Mouse (Mus musculus) limb, embryonic 14.5 days (tissue): ENCODE measurements around the gene Isca2. TPM values are rescaled to one million over a fixed set of nuclear protein-coding genes. Genes with fewer than 3 reads are reported as not detected.

Experiments
- ATAC-seq: fragments of 200-750 bp; cut with Nextera tagmentation; 2 replicates; pipeline ENCODE4 v1.8.0; 2017; ENCODE audit warnings: low read depth, moderate number of reproducible peaks, moderate TSS enrichment; ENCODE audit not compliant: low FRiP score
- DNase-seq: peaks from one replicate; pipeline ENCODE4 v3.0.0-alpha.2; 2015; ENCODE audit warnings: low spot score
- H3K27ac ChIP-seq: fragments of 300-500 bp; sonication (generic); replicated peaks from 2 replicates; pipeline ENCODE4 v1.5.1; 2014; ENCODE audit warnings: low read depth, mild to moderate bottlenecking, low read length, moderate library complexity, mixed read lengths
- H3K27me3 ChIP-seq: fragments of 300-500 bp; sonication (generic); 2 replicates; pipeline ENCODE4 v1.6.1; 2014; ENCODE audit warnings: low read length, mixed read lengths; ENCODE audit not compliant: control insufficient read depth, insufficient read depth
- H3K36me3 ChIP-seq: fragments of 300-500 bp; sonication (generic); 2 replicates; pipeline ENCODE4 v1.6.1; 2014; ENCODE audit warnings: mild to moderate bottlenecking, low read length, moderate library complexity, mixed read lengths; ENCODE audit not compliant: control insufficient read depth, insufficient read depth
- H3K4me1 ChIP-seq: fragments of 300-500 bp; sonication (generic); 2 replicates; pipeline ENCODE4 v1.6.1; 2014; ENCODE audit warnings: antibody characterized with exemption, low read length, mixed read lengths; ENCODE audit not compliant: control insufficient read depth, insufficient read depth
- H3K4me2 ChIP-seq: fragments of 300-500 bp; sonication (generic); replicated peaks from 2 replicates; pipeline ENCODE4 v1.6.1; 2014; ENCODE audit warnings: low read depth, mild to moderate bottlenecking, low read length, moderate library complexity; ENCODE audit not compliant: severe bottlenecking
- H3K4me3 ChIP-seq: fragments of 300-500 bp; sonication (generic); replicated peaks from 2 replicates; pipeline ENCODE4 v1.5.1; 2014; ENCODE audit warnings: low read length
- H3K9ac ChIP-seq: fragments of 300-500 bp; sonication (generic); 2 replicates; pipeline ENCODE4 v1.6.1; 2014; ENCODE audit warnings: mild to moderate bottlenecking, low read depth, low read length, moderate library complexity; ENCODE audit not compliant: severe bottlenecking
- H3K9me3 ChIP-seq: fragments of 300-500 bp; sonication (generic); 2 replicates; pipeline ENCODE4 v1.6.1; 2016; ENCODE audit warnings: low read length; ENCODE audit not compliant: control insufficient read depth
- POLR2A ChIP-seq: fragments of 200-500 bp; IDR thresholded peaks from 2 replicates; pipeline ENCODE4 v1.8.0; 2012; ENCODE audit warnings: inconsistent platforms, mild to moderate bottlenecking, moderate library complexity, borderline replicate concordance; ENCODE audit not compliant: insufficient read depth, insufficient read length; ENCODE audit errors: extremely low read depth
- WGBS: fragments of 180-500 bp; shearing (Covaris S2); extraction: QIAGEN DNeasy Blood & Tissue Kit; methylation state at CpG from one replicate; pipeline ENCODE4 v1.1.7; 2014; 5-methylcytosine and 5-hydroxymethylcytosine counted together
- polyA plus RNA-seq, 2 experiments: library from polyadenylated mRNA; depleted of rRNA in 1 of 2; stranded (reverse) in 1 of 2; unstranded in 1 of 2; fragments of >200 nt; fragmentation: Nextera tagmentation in 1 of 2; extraction: Ambion mirVana in 1 of 2; gene quantifications; 2 replicates each; pipeline versions ENCODE4 v1.2.1 to v1.2.3; 2012 to 2014

Gene Isca2
- polyA plus RNA-seq, 2 experiments: 108 to 138 TPM

DNA sequence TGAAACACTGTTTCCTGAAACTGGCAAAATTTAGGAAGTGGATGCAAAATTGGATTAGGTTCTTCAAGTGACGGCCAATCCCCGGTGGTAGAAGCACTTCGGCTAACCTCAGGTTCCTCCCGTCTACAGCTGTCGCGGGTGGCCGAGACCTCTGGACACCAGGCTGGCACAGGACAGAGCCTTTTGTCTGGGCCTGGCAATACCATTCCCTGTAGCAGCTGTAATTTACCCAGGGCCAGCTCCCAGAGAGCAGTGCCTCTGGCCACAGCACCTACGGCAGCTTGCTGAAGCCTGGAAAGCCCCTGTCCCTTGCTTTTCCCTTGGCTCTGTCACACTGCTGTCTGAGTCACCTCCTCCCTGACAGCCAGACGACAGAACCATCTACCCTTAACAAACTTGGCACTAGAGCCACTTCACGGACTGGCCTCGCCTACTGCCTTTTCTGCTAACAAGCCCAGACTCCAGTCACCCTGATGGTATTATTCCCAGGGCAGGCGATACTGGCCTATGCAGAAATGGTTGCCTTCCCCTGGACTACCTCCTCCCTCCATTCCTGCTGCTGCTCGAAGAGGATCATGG is 28.6 kb downstream of the Isca2 start:
- no peaks in the 10 kb centered on the region for H3K27me3 ChIP-seq
- 84% methylated on average over 13 of the region's 13 CpGs for WGBS
- H3K9ac ChIP-seq: no peak overlapping the region
- no peaks in the 10 kb centered on the region for H3K9me3 ChIP-seq
- DNase-seq (no peak), ATAC-seq (no peak)
- H3K27ac ChIP-seq: no peak overlapping the region
- H3K4me3 ChIP-seq: no peak overlapping the region
- TF ChIP-seq POLR2A: no peak
- no peak overlapping the region for H3K4me2 ChIP-seq
- H3K36me3 ChIP-seq: no peaks in the 10 kb centered on the region
- peaks cover 9% of the 10 kb centered on the region; the same call in 1 of the 2 replicates for H3K4me1 ChIP-seq

DNA sequence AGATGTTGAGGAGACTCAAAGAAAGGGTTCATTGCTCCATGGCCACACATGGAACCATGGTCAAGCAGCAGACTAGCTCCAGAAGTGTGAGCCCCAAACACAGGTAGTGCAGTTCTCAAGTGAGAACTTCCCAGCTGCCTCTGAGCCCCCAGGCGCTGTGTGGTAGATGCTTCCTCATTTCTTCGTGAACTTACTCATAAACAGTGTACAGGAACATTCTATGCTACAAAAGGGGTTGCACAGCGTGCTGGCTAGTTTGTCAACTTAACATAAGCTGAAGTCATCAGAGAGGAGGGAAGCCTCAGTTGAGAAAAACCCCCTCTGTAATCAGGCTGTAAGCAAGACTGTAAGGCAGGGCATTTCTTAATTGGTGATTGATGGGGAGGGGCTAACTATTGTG is 29.6 kb downstream of the Isca2 start:
- H3K9ac ChIP-seq: no peak overlapping the region
- H3K4me1 ChIP-seq: peaks cover 9% of the 10 kb centered on the region; the same call in 1 of the 2 replicates
- H3K9me3 ChIP-seq: no peaks in the 10 kb centered on the region
- DNase-seq (no peak), ATAC-seq (no peak)
- WGBS: 80% methylated on average over 3 of the region's 3 CpGs
- no peaks in the 10 kb centered on the region for H3K36me3 ChIP-seq
- no peak overlapping the region for H3K4me2 ChIP-seq
- H3K27me3 ChIP-seq: no peaks in the 10 kb centered on the region
- H3K4me3 ChIP-seq: no peak overlapping the region
- no peak overlapping the region for H3K27ac ChIP-seq
- no peak for TF ChIP-seq POLR2A

DNA sequence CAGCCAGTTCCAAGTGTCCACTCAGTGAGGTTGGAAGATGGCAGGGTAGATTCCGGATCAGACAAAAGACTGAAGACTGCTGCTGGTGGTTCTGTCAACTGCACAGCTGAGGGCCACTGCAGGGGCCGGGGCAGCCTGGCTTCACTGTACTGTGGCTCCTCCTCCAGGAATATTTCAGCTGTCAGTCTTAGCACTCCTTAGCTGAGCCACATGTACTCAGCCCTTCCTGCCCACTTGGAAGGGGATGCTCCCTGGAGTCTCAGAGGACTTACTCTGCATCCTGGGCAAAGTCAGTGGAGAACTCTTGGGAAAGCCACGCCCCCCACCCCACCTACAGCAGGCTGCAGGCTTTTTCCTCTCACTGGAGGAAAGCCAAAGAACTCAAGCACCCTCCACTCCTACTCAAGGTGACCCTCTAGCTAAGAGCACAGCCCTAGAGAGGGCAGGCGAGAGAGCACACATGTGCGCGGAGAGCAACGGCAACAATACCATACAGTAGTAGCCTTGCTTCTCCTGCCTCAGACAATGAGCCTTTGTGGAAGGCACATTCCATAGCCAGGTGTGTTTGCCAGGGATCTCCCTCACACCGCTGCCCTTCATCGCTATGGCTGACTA is 32.3 kb downstream of the Isca2 start:
- Histone ChIP-seq H3K27me3 (no peaks in the 10 kb centered on the region), H3K4me1 (peaks cover 9% of the 10 kb centered on the region; the same call in 1 of the 2 replicates), H3K36me3 (no peaks in the 10 kb centered on the region), H3K4me2 (no peak overlapping the region), H3K9me3 (no peaks in the 10 kb centered on the region), H3K4me3 (no peak overlapping the region), H3K27ac (no peak overlapping the region), H3K9ac (no peak overlapping the region)
- ATAC-seq (0 out of 2 replicates have a peak, but pooled peaks have one; percentile 19), DNase-seq (no peak)
- 64% methylated on average over 9 of the region's 9 CpGs for WGBS
- TF ChIP-seq POLR2A: no peak

DNA sequence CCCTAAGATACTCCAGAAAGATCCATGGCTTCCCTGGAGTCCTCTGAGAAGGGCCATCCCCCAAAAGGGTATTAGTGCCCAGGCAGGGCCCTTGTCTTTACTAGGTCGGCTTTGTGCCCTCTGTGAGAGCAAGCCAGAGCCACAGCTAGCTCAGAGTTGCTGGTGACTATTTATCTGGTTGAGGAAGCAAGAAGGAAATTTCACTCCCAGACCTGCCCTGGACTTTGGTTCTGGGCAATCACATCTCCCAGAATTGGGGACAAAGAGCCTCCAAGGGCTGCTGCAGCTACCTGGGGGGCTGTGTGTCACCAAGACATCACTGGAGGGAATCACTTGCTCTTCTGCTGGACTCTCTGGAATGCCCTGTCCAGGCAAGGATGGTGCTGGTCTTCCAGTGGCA is 33.0 kb downstream of the Isca2 start:
- no peak for ATAC-seq
- Histone ChIP-seq H3K9me3 (no peaks in the 10 kb centered on the region), H3K4me3 (no peak overlapping the region), H3K27ac (no peak overlapping the region), H3K27me3 (no peaks in the 10 kb centered on the region), H3K4me2 (no peak overlapping the region), H3K36me3 (no peaks in the 10 kb centered on the region), H3K4me1 (peaks cover 9% of the 10 kb centered on the region; the same call in 1 of the 2 replicates), H3K9ac (no peak overlapping the region)
- 59% methylated on average over 1 of the region's 1 CpGs for WGBS
- TF ChIP-seq POLR2A: no peak
- no peak for DNase-seq

DNA sequence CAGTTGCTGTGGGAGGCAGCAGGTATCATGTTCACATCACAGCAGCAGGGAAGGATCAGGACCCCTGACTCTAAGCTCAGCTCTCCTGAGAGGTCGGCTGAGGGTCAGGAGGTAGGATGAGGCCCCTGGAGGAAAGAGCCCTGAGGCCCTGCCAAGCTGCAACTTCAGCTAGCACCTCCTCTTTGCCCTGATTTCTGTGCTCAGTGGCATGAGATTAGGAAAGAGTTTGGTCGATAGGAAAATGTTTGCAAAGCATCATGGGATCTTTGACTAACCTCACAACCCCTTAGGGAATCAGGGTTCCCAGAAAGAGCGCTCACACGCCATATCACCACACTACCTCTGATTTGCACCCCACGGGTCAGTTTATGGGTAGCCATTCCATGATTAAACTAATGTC is 33.7 kb downstream of the Isca2 start:
- no peaks in the 10 kb centered on the region for H3K9me3 ChIP-seq

More for the DNA sequence above, 33.7 kb downstream of the Isca2 start:
- Histone ChIP-seq H3K27ac (no peak overlapping the region), H3K27me3 (no peaks in the 10 kb centered on the region), H3K36me3 (no peaks in the 10 kb centered on the region), H3K4me2 (no peak overlapping the region), H3K4me1 (peaks cover 9% of the 10 kb centered on the region; the same call in 1 of the 2 replicates), H3K9ac (no peak overlapping the region), H3K4me3 (no peak overlapping the region)
- WGBS: 54% methylated on average over 5 of the region's 5 CpGs
- no peak for ATAC-seq
- TF ChIP-seq POLR2A: no peak
- no peak for DNase-seq
